Mouse (Mus musculus): ENCODE measurements at regions not wholly inside any gene's neighbourhood (a gene's known extent, or its start where the extent isn't known, plus 50 kb on each side); places are given as distances from the start of the nearest gene placed in this dataset.

DNA sequence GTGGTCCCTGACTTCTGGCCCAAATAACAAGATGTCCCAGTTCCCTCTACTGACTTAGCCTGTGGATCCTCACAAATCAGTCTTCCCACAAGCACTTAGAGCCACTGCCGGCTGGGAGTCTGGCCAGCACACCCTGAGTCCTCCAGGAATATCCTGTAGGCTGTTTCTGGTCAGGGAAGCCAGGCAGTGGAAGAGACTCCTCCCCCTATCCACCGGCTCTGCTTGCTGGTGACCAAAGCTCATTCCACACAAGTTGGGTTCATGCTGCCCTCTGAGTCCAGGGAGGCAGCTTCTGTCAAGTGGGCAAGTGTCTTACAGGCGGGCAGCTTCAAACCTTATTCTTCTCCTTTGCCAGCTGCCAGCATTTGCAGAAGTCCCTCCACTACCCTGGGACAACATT, 252.1 kb downstream of the Ptpru start:
- in situ Hi-C loops (cut with MboI), result no loop called here

DNA sequence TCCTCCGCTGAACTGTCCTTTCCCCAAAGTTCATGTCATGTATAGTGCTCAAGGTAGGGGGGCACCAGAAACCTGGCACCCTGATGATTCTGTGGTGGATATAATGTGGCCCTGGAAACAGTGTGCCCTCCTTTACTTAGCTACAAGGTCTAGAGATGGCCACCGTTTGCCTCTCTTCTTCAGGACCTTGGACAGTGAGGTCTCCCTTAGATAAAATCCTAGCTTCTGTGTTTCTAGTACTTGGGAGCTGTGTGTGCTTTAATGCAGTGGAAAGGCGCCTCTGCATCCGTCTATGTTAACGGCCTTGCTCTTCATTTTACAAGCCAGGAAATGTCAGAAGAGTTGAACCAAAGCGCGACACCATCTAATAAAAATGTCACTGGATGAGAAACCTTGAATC, 250.6 kb downstream of the Ptpru start:
- in situ Hi-C loops (cut with MboI), result no loop called here

DNA sequence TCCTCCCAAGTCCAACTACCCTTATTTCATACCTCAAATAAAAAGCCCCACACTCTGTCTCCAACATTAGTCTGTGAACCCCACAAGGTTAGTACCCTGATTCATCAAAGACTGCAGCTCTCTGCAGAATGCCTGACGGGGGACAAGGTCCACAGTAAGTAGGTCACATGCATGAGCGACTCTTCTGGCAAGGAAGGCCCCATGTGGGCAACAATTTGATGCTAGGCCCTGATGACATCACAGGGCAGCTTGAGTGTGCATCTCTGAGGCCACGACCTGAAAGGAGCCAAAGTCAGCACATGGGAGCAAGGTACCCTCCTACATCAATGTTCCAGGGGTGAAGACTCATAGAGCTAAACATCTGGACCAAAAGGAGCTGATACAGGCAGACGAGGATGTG, 248.0 kb downstream of the Ptpru start:
- in situ Hi-C loops (cut with MboI), result no loop called here

DNA sequence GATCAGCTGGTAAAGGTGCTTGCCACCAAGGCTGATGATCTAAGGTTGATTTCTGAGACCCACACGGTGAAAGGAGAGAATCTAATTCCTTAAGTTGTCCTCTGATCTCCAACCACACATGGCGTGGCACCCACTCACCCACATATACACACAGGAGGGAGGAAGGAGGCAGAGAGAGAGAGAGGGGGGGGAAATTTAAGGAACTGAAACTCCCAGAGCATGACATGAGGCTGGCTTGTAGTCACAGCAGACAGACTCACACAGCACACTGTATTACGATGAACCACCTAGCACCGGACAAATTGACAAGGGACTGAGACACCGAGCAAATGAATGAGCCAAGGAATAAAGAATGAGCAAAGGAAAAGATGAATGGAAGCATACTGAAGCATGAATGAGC, 246.6 kb downstream of the Ptpru start:
- in situ Hi-C loops (cut with MboI), result no loop called here

DNA sequence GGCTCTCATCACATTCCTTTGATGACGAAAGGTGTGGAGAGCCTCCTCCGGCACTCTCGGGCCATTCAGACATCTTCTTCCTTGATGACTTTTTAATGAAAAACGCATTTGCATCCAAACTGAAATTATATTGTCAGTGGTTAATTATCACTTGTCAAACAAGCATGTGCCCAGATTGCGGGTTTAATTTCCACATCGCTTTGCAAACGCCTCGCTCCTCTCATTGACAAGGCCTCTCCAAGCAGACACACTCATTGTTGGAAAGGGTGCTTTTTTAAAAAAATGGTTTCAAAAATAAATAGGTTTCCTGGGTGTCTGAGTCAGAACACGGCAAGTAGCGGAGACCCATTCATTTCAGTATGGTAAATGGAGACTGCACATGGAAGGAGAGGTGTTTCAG, 240.1 kb downstream of the Ptpru start:
- in situ Hi-C loops (cut with MboI), result no loop called here

DNA sequence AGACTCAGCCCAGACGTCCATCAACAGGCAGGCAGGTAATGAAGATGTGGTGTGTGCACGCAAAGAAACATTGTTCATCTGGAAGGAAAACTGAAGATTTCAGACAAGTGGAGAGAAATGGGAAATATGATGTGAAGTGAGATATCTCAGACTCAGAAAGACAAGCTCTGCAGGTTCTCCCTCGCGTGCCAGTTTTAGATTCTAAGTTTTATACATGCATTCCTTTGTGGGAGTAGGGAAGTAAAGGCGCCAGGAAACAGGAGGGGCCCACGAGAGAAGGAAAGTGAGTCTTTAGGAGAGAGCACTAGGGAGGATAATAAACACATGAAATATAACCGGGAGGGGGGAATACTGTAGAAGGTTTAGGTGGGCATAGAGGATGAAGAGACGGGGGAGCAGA, 223.7 kb downstream of the Ptpru start:
- in situ Hi-C loops (cut with MboI), result no loop called here

DNA sequence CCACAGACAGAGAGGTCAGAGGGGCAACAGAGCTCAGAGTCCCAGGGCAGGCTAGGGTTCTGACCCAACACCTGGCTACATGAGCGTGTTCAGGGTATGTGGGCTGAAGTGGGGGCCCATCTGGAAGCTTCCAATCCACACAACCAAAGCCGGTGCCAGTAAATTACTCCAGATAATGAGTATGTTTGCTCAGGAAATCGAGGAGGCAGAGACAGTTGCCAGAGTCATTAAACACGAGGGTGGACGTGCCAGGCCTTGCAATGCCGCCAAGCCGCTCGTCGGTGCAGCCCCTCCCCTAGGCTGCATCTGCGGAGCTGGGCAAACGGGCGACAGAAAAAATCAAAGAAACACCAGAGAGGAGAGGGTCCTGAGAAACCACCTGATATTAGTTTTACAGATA, 222.5 kb downstream of the Ptpru start:
- in situ Hi-C loops (cut with MboI), result no loop called here

DNA sequence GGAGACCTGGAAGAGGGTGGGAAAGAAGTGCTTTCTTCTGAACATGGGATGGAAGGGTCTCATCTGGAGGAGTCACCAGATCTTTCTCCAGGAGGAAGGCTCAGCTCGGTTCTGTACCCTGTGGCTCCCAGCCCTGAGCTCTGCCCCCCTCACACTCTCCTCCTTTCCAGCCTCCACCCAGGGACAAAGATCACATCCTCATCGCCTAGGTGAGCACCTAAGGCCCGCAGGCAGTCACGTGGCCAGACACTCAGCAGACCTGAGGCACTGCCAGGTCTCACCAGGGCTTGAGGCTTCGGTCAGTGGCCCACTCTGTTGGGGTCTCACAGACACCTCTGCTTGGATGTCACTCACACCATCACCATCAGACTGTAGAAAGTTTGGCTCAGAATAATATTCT, 200.0 kb downstream of the Ptpru start:
- in situ Hi-C loops (cut with MboI), result no loop called here

DNA sequence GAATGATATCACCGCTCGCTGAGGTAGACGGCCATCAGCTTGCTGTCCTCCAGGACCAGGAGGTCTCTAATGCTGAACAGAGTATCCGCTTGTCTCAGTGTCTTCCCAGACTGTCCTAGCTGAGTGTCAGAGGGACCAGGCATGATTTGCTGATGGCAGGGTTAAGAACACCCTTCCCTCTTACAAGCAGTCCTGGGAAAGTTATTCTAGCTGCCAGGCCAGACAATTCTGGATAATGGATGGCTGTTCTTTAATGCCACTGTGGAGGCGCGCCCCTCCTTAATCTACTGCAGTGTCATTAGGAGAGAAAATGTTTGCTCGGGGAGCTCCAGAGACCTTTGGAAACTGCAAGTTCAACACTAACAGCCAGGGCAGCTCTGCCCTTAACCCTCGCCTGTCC, 182.1 kb downstream of the Ptpru start:
- in situ Hi-C loops (cut with MboI), result no loop called here

DNA sequence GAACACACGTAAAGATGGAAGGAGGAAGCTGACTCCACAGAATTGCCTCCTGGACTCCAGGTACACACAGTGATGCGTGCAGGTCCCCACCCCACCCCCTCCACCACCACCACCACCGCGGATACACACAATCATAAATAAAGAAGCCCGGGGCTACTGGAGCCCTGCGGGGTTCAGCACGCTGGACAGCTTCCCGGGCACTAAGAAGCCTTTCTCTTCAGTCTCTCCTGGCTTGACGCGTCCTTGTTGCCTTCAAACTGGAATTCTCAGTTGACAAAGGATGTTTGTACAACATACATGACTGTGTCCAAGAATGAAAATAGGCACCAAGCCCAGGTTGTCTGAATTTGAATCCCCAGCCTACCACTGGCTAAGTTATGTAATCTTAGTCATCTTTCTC, 180.2 kb downstream of the Ptpru start:
- in situ Hi-C loops (cut with MboI), result no loop called here

DNA sequence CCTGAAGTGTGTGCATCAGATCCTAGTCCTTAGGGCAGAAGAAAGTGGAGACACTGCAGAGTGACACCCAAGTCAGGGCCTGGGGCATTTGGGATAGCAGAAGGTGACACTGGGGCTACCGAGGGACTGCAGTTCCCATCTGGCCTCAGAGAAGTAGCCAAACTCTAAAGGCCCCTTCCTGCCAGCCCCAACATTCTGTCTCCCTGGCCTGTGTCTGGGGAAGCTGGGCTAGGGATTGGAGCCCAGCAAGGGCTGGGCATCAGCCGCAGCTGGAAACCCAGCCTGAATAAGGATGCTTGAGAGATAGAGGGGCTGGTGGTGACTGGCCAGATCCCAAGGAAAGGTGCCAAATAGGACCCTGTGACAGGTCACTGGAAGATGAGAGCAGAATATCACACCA, 177.2 kb downstream of the Ptpru start:
- in situ Hi-C loops (cut with MboI), result no loop called here

DNA sequence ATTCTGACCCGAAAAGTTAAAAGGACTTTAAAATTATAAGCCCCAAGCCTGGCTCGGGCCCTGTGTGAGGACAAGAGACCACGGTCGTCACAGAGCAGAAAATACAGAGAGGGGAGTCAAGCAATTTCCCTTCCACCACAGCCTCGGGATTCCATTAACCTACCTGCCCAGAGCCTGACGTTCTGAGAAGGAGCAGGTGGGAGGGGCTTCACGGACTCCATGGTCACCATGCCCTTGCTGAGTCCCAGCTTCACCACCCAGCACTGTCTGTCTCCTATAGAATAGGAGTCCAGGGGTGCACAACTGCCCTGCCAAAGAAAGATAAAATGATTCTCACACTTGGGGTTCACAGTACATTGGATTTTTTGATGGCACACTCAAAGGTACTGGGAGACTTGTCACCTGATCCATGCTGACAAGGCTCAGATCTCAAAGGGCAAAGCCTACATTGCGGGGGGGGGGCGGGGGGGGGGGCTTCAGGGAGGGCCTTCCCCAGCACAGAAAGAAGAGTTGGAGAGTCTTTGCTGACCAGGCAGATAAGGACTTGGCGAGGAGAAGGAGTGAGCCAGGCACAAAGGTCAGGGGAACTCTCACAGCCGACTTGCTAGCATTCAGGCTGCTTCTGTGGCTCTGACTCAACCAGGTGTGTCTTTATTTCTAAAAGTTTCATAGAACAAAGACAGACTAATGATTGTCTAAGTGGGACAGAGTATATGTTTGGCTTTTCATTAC, 166.1 kb downstream of the Ptpru start:
- in situ Hi-C loops (cut with MboI), result no loop called here

DNA sequence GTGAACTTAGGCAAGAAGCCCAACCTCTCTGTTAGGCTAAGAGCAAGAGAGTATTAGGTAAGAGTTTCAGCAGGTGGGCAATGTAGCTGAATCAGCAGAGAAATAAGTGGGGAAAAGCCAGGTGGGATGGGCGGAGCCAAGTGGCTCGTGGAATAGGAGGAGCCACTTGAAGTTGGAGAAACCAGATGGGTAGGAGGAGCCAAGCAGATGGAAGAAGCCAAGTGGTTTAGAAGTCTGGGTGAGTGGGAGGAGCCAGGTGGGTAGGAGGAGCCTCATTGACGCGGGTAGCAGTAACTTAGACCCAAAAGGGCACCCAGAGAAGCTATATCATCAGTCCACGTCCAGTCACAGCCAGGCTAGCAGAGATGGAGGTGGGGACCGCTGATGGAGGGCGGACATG, 160.1 kb downstream of the Ptpru start:
- in situ Hi-C loops (cut with MboI), result no loop called here

DNA sequence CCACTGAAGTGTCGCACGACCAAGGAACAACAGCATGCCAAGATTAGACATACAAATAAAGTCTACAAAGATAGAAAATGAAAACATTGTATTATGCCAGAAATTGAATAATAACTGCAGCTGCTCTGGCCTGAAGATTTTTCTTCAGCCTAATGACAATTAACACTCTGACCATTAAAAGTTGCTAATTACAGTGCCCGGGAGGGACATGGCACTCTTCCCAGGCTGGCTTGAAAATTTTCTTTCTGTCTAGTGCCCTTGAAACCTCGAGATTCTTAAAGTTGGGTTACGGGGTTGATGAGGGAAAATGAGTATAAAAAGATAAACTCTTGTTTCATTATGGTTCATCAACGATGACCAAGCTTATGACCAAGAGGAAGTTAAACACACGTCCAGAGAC, 154.9 kb downstream of the Ptpru start:
- in situ Hi-C loops (cut with MboI), result no loop called here

DNA sequence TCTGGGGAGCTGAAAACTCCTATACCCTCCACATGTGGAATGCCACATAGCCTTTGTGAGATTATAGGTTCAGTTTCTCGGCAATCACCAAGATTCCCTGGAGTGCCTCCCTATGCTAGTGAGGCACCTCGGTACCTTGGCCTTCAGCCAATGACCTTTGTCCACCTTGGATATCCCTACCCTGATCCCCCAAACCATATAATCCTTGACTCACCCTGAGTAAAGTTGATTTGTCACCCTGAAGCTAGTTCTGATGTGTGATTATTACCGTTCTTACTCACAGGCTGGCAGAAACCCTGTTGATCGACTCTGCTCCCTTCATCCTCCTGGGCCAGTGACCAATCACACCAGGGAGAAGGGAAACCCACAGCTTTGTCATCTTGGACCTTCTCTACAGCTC, 152.5 kb downstream of the Ptpru start:
- in situ Hi-C loops (cut with MboI), result no loop called here

DNA sequence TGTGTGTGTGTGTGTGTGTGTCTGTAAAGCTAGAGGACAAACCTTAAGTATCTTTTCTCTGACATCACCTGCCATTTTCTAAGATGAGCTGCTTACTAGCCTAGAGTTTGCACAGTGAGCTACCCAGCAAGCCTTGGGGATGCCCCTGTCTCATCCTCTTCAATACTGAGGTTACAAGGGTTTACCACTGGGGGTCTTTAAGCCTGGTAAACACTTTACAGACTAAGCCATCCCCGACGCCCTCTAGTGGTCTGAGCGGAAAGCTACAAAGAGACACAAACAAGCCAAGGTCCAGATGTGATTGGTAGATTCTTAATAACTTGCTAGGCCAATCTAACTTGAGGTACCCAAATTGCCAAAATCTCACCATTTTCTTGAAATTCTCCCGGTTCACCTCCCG, 143.9 kb downstream of the Ptpru start:
- in situ Hi-C loops (cut with MboI), result no loop called here

DNA sequence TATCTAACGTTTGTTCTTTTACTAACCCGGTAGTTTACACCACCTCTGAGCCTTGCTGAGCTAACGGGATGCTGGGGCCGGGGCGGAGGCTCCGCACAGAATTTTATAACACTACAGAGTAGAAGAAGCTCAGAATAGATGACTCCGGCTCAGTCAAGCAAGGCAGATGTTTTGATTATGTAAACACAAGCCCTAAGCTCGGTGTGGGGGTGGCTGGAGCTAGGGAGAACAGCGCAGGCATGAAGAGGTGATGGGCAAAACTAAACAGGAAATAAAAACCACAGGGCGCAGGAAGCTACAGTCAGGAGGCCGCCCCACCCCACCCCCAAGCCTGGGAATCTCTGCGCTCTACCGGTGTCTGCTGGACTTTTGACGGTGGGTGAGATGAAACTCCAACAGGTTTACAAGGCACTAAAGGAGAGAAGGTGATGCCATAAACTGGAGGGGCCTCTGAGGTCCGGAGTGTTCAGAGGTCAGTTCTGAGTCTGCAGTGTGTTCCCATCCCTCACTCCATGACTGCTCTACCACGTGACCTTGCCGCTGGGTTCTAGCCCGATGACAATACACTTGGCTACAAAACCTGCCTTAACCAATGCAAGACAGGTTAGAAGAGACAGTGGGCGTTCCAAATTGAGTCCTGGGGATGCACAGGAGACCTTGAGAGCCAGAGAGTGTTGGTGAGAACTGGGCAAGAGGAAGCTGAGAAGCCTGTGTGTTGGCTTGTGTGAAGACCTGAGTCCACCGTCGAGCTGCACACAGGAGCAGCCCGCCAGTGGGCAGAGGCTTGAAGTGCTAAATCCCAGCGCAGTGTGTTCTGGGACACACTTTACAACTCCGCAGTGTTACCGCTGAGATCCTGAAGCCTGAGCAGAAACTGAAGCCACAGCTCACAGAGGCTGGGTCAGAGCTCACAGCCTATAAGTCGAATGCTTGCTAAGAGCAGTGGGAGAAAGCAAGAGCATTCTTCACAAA, 141.9 kb downstream of the Ptpru start:
- in situ Hi-C loops (cut with MboI), result no loop called here
